Mouse (Mus musculus) urinary bladder, adult 18-20 months (tissue): ENCODE results near the gene Kif6.

Experiments
- DNase-seq, 2 experiments: peaks; one replicate each; pipeline ENCODE4 v3.0.0; 2022; ENCODE audit warnings: low spot score in 2 of 2, mixed read lengths in 2 of 2

Kif6 gene

GRCm38 (mm10) chr17:49839243-49839642 lies 224.3 kb downstream of the Kif6 start:
- no peak for DNase-seq

GRCm38 (mm10) chr17:49851210-49851609 lies 236.3 kb downstream of the Kif6 start:
- no peak for DNase-seq

GRCm38 (mm10) chr17:49852183-49852582 lies 237.2 kb downstream of the Kif6 start:
- DNase-seq = no peak

GRCm38 (mm10) chr17:49855785-49856184 lies 240.8 kb downstream of the Kif6 start:
- DNase-seq = no peak

- no peak for DNase-seq
Observed at GRCm38 (mm10) chr17:49860057-49860816, 245.3 kb downstream of the Kif6 start.

GRCm38 (mm10) chr17:49863597-49863996 lies 248.7 kb downstream of the Kif6 start:
- DNase-seq = no peak

GRCm38 (mm10) chr17:49865604-49866003 lies 250.7 kb downstream of the Kif6 start:
- no peak for DNase-seq

GRCm38 (mm10) chr17:49866653-49867215 lies 251.8 kb downstream of the Kif6 start:
- no peak for DNase-seq

- no peak for DNase-seq
Observed at GRCm38 (mm10) chr17:49867321-49868137, 252.6 kb downstream of the Kif6 start.

GRCm38 (mm10) chr17:49869246-49869645 lies 254.3 kb downstream of the Kif6 start:
- no peak for DNase-seq

GRCm38 (mm10) chr17:49872305-49872704 lies 257.4 kb downstream of the Kif6 start:
- no peak for DNase-seq

GRCm38 (mm10) chr17:49874746-49875145 lies 259.8 kb downstream of the Kif6 start:
- DNase-seq = no peak

GRCm38 (mm10) chr17:49875401-49875800 lies 260.5 kb downstream of the Kif6 start:
- DNase-seq = no peak

- DNase-seq = no peak
Observed at GRCm38 (mm10) chr17:49875939-49876651, 261.2 kb downstream of the Kif6 start.

- DNase-seq = no peak
Observed at GRCm38 (mm10) chr17:49880919-49881744, 266.2 kb downstream of the Kif6 start.

GRCm38 (mm10) chr17:49881796-49882195 lies 266.9 kb downstream of the Kif6 start:
- DNase-seq = no peak

GRCm38 (mm10) chr17:49883136-49883755 lies 268.3 kb downstream of the Kif6 start:
- DNase-seq = no peak

- no peak for DNase-seq
Observed at GRCm38 (mm10) chr17:49885035-49885434, 270.1 kb downstream of the Kif6 start.

GRCm38 (mm10) chr17:49889629-49890028 lies 274.7 kb downstream of the Kif6 start:
- no peak for DNase-seq

GRCm38 (mm10) chr17:49890861-49891260 lies 275.9 kb downstream of the Kif6 start:
- no peak for DNase-seq

GRCm38 (mm10) chr17:49892390-49892789 lies 277.5 kb downstream of the Kif6 start:
- DNase-seq = no peak
